Mouse (Mus musculus): ENCODE results near the gene Slc16a1. TPM values are rescaled to one million over a fixed set of nuclear protein-coding genes. Genes with fewer than 3 reads are reported as not detected.
A peak's percentile ranks its signal among the peaks of the same experiment; 100 is the strongest.

The Slc16a1 gene
- total and polyA plus RNA-seq, 3 experiments = 60.3 to 192 (median 97.5) TPM

GRCm38 (mm10) chr3:104616155-104616554 lies 22.3 kb upstream of the Slc16a1 start:
- Histone ChIP-seq H3K4me3 (replicated peaks in 1 of 3; ENCODE audit: low read depth in 2 of 3, low read length in 2 of 3, poor library complexity in 1 of 3) (no peak overlapping the region), H3K79me2 (replicated peaks; ENCODE audit: control insufficient read depth, extremely low read depth, insufficient read depth, poor library complexity, severe bottlenecking) (no peaks in the 10 kb centered on the region), H3K36me3 (replicated peaks in 1 of 2; ENCODE audit: control insufficient read depth in 1 of 2, insufficient read depth in 1 of 2, low read length in 1 of 2) (no peaks in the 10 kb centered on the region), H3K9ac (ENCODE audit: insufficient read depth, low read depth) (0 out of 2 replicates have a peak overlapping the region, but pooled peaks have one; percentile 8), H3K27me3 (replicated peaks) (no peaks in the 10 kb centered on the region), H3K27ac (ENCODE audit: insufficient read depth, low read depth) (no peak overlapping the region), H3K4me2 (ENCODE audit: insufficient read depth, low read depth, poor library complexity, severe bottlenecking) (peak overlapping the region; percentile 55), H3K9me3 (replicated peaks; ENCODE audit: low read length) (no peaks in the 10 kb centered on the region), H3K4me1 (ENCODE audit: control insufficient read depth in 1 of 2, insufficient read depth in 2 of 2) (no peaks in the 10 kb centered on the region)
- TF ChIP-seq ZMIZ1 (IDR thresholded peaks at IDR 0.05; ENCODE audit: low read depth, low read length) (no peak), SIN3A (IDR thresholded peaks at IDR 0.05; ENCODE audit: low read length) (no peak), PAX5 (IDR thresholded peaks at IDR 0.05; ENCODE audit: low read length) (no peak), HCFC1 (IDR thresholded peaks at IDR 0.05; ENCODE audit: low read depth, low read length) (no peak)
- dilution Hi-C loops (cut with MboI; ENCODE audit: extremely low pct_ligation_motif_present, extremely low pct_unique_long_range_greater_than_20kb, low sequenced_read_pairs) = no loop called here
- peak; percentile 9 for DNase-seq (ENCODE audit: extremely low read depth)
- in situ Hi-C loops (cut with MboI; ENCODE audit: low pct_ligation_motif_present, low pct_unique_long_range_greater_than_20kb, low sequenced_read_pairs) = no loop called here

- H3K9me3 ChIP-seq (replicated peaks; ENCODE audit: low read length) = no peaks in the 10 kb centered on the region
- dilution Hi-C loops (cut with MboI; ENCODE audit: extremely low pct_ligation_motif_present, extremely low pct_unique_long_range_greater_than_20kb, low sequenced_read_pairs) = no loop called here
- no peak overlapping the region for H3K4me2 ChIP-seq (ENCODE audit: insufficient read depth, low read depth, poor library complexity, severe bottlenecking)
- no peaks in the 10 kb centered on the region for H3K4me1 ChIP-seq (ENCODE audit: control insufficient read depth in 1 of 2, insufficient read depth in 2 of 2)
- DNase-seq (ENCODE audit: extremely low read depth) = no peak
- H3K36me3 ChIP-seq (replicated peaks in 1 of 2; ENCODE audit: control insufficient read depth in 1 of 2, insufficient read depth in 1 of 2, low read length in 1 of 2) = no peaks in the 10 kb centered on the region
- no peak for TF ChIP-seq MXI1 (IDR thresholded peaks at IDR 0.05; ENCODE audit: low read depth, low read length)
- no peak for TF ChIP-seq MAZ (IDR thresholded peaks at IDR 0.05; ENCODE audit: low read depth, low read length)
- TF ChIP-seq HCFC1 (IDR thresholded peaks at IDR 0.05; ENCODE audit: low read depth, low read length) = no peak
- TF ChIP-seq SMC3 (IDR thresholded peaks at IDR 0.05; ENCODE audit: low read depth, low read length) = no peak
- TF ChIP-seq GABPA (IDR thresholded peaks at IDR 0.05; ENCODE audit: insufficient replicate concordance, low read depth, low read length) = no peak
- TF ChIP-seq MAX (IDR thresholded peaks at IDR 0.05; ENCODE audit: low read length) = no peak
- no peak for TF ChIP-seq TBP (conservative IDR thresholded peaks at IDR 0.05; ENCODE audit: low read depth, low read length)
- TF ChIP-seq USF1 (IDR thresholded peaks at IDR 0.05; ENCODE audit: low read depth, low read length) = no peak
- TF ChIP-seq JUND (conservative IDR thresholded peaks at IDR 0.05; ENCODE audit: low read depth, low read length) = no peak
- TF ChIP-seq UBTF (IDR thresholded peaks at IDR 0.05; ENCODE audit: low read depth, low read length) = no peak
- TF ChIP-seq MAFK (IDR thresholded peaks at IDR 0.05; ENCODE audit: insufficient replicate concordance, low read length) = no peak
- no peak overlapping the region for H3K4me3 ChIP-seq (replicated peaks in 1 of 3; ENCODE audit: low read depth in 2 of 3, low read length in 2 of 3, poor library complexity in 1 of 3)
- in situ Hi-C loops (cut with MboI; ENCODE audit: low pct_ligation_motif_present, low pct_unique_long_range_greater_than_20kb, low sequenced_read_pairs) = no loop called here
- no peaks in the 10 kb centered on the region for H3K27me3 ChIP-seq (replicated peaks)
- no peak overlapping the region for H3K9ac ChIP-seq (ENCODE audit: insufficient read depth, low read depth)
- no peaks in the 10 kb centered on the region for H3K79me2 ChIP-seq (replicated peaks; ENCODE audit: control insufficient read depth, extremely low read depth, insufficient read depth, poor library complexity, severe bottlenecking)
- no peak overlapping the region for H3K27ac ChIP-seq (ENCODE audit: insufficient read depth, low read depth)
Measured at GRCm38 (mm10) chr3:104621841-104622240, 16.6 kb upstream of the Slc16a1 start.

GRCm38 (mm10) chr3:104629810-104630209 lies 8.7 kb upstream of the Slc16a1 start:
- Histone ChIP-seq H3K27ac (ENCODE audit: insufficient read depth, low read depth) (no peak overlapping the region), H3K36me3 (replicated peaks in 1 of 2; ENCODE audit: control insufficient read depth in 1 of 2, insufficient read depth in 1 of 2, low read length in 1 of 2) (peaks cover 0 to 18% of the 10 kb centered on the region in 2 experiments), H3K9ac (ENCODE audit: insufficient read depth, low read depth) (no peak overlapping the region), H3K4me1 (ENCODE audit: control insufficient read depth in 1 of 2, insufficient read depth in 2 of 2) (no peaks in the 10 kb centered on the region), H3K4me2 (ENCODE audit: insufficient read depth, low read depth, poor library complexity, severe bottlenecking) (no peak overlapping the region), H3K79me2 (replicated peaks; ENCODE audit: control insufficient read depth, extremely low read depth, insufficient read depth, poor library complexity, severe bottlenecking) (no peaks in the 10 kb centered on the region), H3K27me3 (replicated peaks) (no peaks in the 10 kb centered on the region), H3K9me3 (replicated peaks; ENCODE audit: low read length) (no peaks in the 10 kb centered on the region), H3K4me3 (replicated peaks in 1 of 3; ENCODE audit: low read depth in 2 of 3, low read length in 2 of 3, poor library complexity in 1 of 3) (no peak overlapping the region)
- in situ Hi-C loops (cut with MboI; ENCODE audit: low pct_ligation_motif_present, low pct_unique_long_range_greater_than_20kb, low sequenced_read_pairs) (no loop called here), dilution Hi-C loops (cut with MboI; ENCODE audit: extremely low pct_ligation_motif_present, extremely low pct_unique_long_range_greater_than_20kb, low sequenced_read_pairs) (no loop called here)
- DNase-seq (ENCODE audit: extremely low read depth) = no peak
- TF ChIP-seq TCF12 (IDR thresholded peaks at IDR 0.05; ENCODE audit: low read depth, low read length) (no peak), ZNF384 (IDR thresholded peaks at IDR 0.05; ENCODE audit: low read depth, low read length) (no peak), IRF4 (IDR thresholded peaks at IDR 0.05; ENCODE audit: low read depth, low read length) (no peak), MAFK (IDR thresholded peaks at IDR 0.05; ENCODE audit: insufficient replicate concordance, low read length) (no peak), POLR2A (IDR thresholded peaks at IDR 0.05; ENCODE audit: low read depth, low read length) (no peak), MAZ (IDR thresholded peaks at IDR 0.05; ENCODE audit: low read depth, low read length) (no peak), EP300 (IDR thresholded peaks at IDR 0.05; ENCODE audit: low read length) (no peak), GABPA (IDR thresholded peaks at IDR 0.05; ENCODE audit: insufficient replicate concordance, low read depth, low read length) (no peak), HCFC1 (IDR thresholded peaks at IDR 0.05; ENCODE audit: low read depth, low read length) (no peak), JUN (IDR thresholded peaks at IDR 0.05; ENCODE audit: insufficient read depth, low read depth, low read length) (no peak), NELFE (IDR thresholded peaks at IDR 0.05; ENCODE audit: low read depth, low read length) (no peak), RCOR1 (conservative IDR thresholded peaks at IDR 0.05; ENCODE audit: low read depth, low read length) (no peak), BHLHE40 (IDR thresholded peaks at IDR 0.05; ENCODE audit: low read depth, low read length) (no peak), ZMIZ1 (IDR thresholded peaks at IDR 0.05; ENCODE audit: low read depth, low read length) (no peak), CHD2 (IDR thresholded peaks at IDR 0.05; ENCODE audit: low read length) (no peak), ZC3H11A (IDR thresholded peaks at IDR 0.05; ENCODE audit: low read depth, low read length) (no peak), MEF2A (IDR thresholded peaks at IDR 0.05; ENCODE audit: borderline replicate concordance, low read depth, low read length) (no peak), MYC (IDR thresholded peaks at IDR 0.05; ENCODE audit: low read depth, low read length) (no peak)
